In genomic region chr1:99605213-99605612, GRCm38 (mm10) we compare ENCODE assay signal across 29 mouse cellular contexts.
DNase-seq lines count a peak whose midpoint lies in the region; ATAC-seq and TF ChIP-seq lines count a peak whose summit lies in the region.
"Had no signal": no experiment of that assay in that cellular context is flagged by ENCODE, and none has a peak within 500 bp of the region (broad histone marks: within the 10 kb centered on the region; RNA-seq: fewer than 3 reads in every experiment).

No protein-coding gene starts in this region.

- no peak overlapping the region for H3K4me2 ChIP-seq in hindbrain, embryonic 11.5 days (replicated peaks; ENCODE audit: low read depth, low read length)
- H3K4me2 ChIP-seq in hindbrain, postnatal 0 days (ENCODE audit: low read depth, low read length) = no peak overlapping the region
- no peak overlapping the region for H3K4me2 ChIP-seq in forebrain, postnatal 0 days (ENCODE audit: low read depth)
- H3K4me2 ChIP-seq: midbrain, embryonic 12.5 days; neural tube, embryonic 15.5 days had no signal

- ATAC-seq in hindbrain, embryonic 11.5 days (ENCODE audit: low FRiP score) = no peak
- no peak for ATAC-seq in hindbrain, postnatal 0 days
- peak; percentile 43; the same call in 1 of the 2 replicates for ATAC-seq in forebrain, postnatal 0 days
- ATAC-seq: hindbrain, embryonic 16.5 days; intestine, embryonic 16.5 days; Patski had no signal

- TF ChIP-seq CTCF in hindbrain, postnatal 0 days (IDR thresholded peaks at IDR 0.05; ENCODE audit: low read depth) = no peak
- no peak for TF ChIP-seq CTCF in forebrain, postnatal 0 days (IDR thresholded peaks at IDR 0.05; ENCODE audit: low read depth)

- H3K9ac ChIP-seq in hindbrain, embryonic 11.5 days (ENCODE audit: low read depth, low read length) = no peak overlapping the region
- no peak overlapping the region for H3K9ac ChIP-seq in hindbrain, postnatal 0 days (replicated peaks; ENCODE audit: low read length)
- H3K9ac ChIP-seq in forebrain, postnatal 0 days = no peak overlapping the region
- H3K9ac ChIP-seq: liver, embryonic 14.5 days; midbrain, embryonic 12.5 days; neural tube, embryonic 15.5 days had no signal

- H3K4me1 ChIP-seq in hindbrain, embryonic 11.5 days (replicated peaks; ENCODE audit: control insufficient read depth, insufficient read depth, low read length) = no peaks in the 10 kb centered on the region
- H3K4me1 ChIP-seq in hindbrain, postnatal 0 days (ENCODE audit: insufficient read depth, low read length) = no peaks in the 10 kb centered on the region
- H3K4me1 ChIP-seq in forebrain, postnatal 0 days (ENCODE audit: insufficient read depth) = no peaks in the 10 kb centered on the region
- H3K4me1 ChIP-seq: hindbrain, embryonic 10.5 days; midbrain, embryonic 12.5 days; neural tube, embryonic 15.5 days had no signal

- no peak overlapping the region for H3K27ac ChIP-seq in hindbrain, embryonic 11.5 days (ENCODE audit: low read depth, low read length)
- no peak overlapping the region for H3K27ac ChIP-seq in hindbrain, postnatal 0 days
- no peak overlapping the region for H3K27ac ChIP-seq in forebrain, postnatal 0 days (ENCODE audit: low read depth, low read length)
- H3K27ac ChIP-seq: hindbrain, embryonic 10.5 days; liver, embryonic 14.5 days; midbrain, embryonic 12.5 days; neural tube, embryonic 15.5 days had no signal

- H3K4me3 ChIP-seq in hindbrain, embryonic 11.5 days (ENCODE audit: low read depth, low read length) = no peak overlapping the region
- no peak overlapping the region for H3K4me3 ChIP-seq in hindbrain, postnatal 0 days (ENCODE audit: low read length)
- no peak overlapping the region for H3K4me3 ChIP-seq in forebrain, postnatal 0 days (ENCODE audit: low read depth, low read length)
- H3K4me3 ChIP-seq: hindbrain, embryonic 10.5 days; midbrain, embryonic 12.5 days; neural tube, embryonic 15.5 days had no signal

- peak; percentile 13 for DNase-seq in embryo, embryonic 11 days
- DNase-seq in embryo, embryonic 9.5 days (ENCODE audit: extremely low spot score) = no peak
- DNase-seq in hindbrain, embryonic 11.5 days (ENCODE audit: low spot score) = peak; percentile 3
- DNase-seq in hindbrain, postnatal 0 days (ENCODE audit: low spot score) = no peak
- peak; percentile 4 for DNase-seq in forebrain, postnatal 0 days
- DNase-seq in yolk sac, embryonic 10.5 days (ENCODE audit: low spot score) = no peak
- no peak for DNase-seq in kidney, postnatal 36 days
- DNase-seq: adrenal gland, postnatal 10 days; cerebellum, adult 11 months; cerebellum, adult 9-10 months; cerebellum, postnatal 36 days; gastrocnemius, postnatal 10 days; heart, postnatal 14 days; kidney, adult 8-10 months; kidney, postnatal 10 days; layer of hippocampus, adult 9-11 months; liver; lung, adult 2 months; lung, postnatal 10 days; right cerebral cortex, adult 18-20 months; spleen, adult 18-20 months; thymus, postnatal 14 days had no signal

- no peaks in the 10 kb centered on the region for H3K9me3 ChIP-seq in hindbrain, embryonic 11.5 days (ENCODE audit: control insufficient read depth, low read length)
- H3K9me3 ChIP-seq in hindbrain, postnatal 0 days (ENCODE audit: low read length) = no peaks in the 10 kb centered on the region
- no peaks in the 10 kb centered on the region for H3K9me3 ChIP-seq in forebrain, postnatal 0 days (ENCODE audit: low read length)
- H3K9me3 ChIP-seq: hindbrain, embryonic 10.5 days; midbrain, embryonic 12.5 days; neural tube, embryonic 15.5 days had no signal

- H3K27me3 ChIP-seq in hindbrain, embryonic 11.5 days (ENCODE audit: control insufficient read depth, insufficient read depth, low read length) = no peaks in the 10 kb centered on the region
- no peaks in the 10 kb centered on the region for H3K27me3 ChIP-seq in hindbrain, postnatal 0 days (ENCODE audit: insufficient read depth, low read length)
- no peaks in the 10 kb centered on the region for H3K27me3 ChIP-seq in forebrain, postnatal 0 days (ENCODE audit: insufficient read depth, low read length)
- H3K27me3 ChIP-seq: midbrain, embryonic 12.5 days; neural tube, embryonic 15.5 days; Patski had no signal

- no peaks in the 10 kb centered on the region for H3K36me3 ChIP-seq in hindbrain, embryonic 11.5 days (ENCODE audit: control insufficient read depth, insufficient read depth, low read length)
- H3K36me3 ChIP-seq in hindbrain, postnatal 0 days (ENCODE audit: insufficient read depth, low read length) = no peaks in the 10 kb centered on the region
- no peaks in the 10 kb centered on the region for H3K36me3 ChIP-seq in forebrain, postnatal 0 days (ENCODE audit: insufficient read depth)
- H3K36me3 ChIP-seq: hindbrain, embryonic 10.5 days; midbrain, embryonic 12.5 days; neural tube, embryonic 15.5 days had no signal

Comparison
In these comparisons a context has a peak if more than half of its experiments do, and no peak if none do; other contexts are left out.
1. DNase-seq: peak in embryo, embryonic 11 days (single experiment), hindbrain, embryonic 11.5 days (single experiment) and forebrain, postnatal 0 days (single experiment); none in embryo, embryonic 9.5 days (single experiment), hindbrain, postnatal 0 days (single experiment), yolk sac, embryonic 10.5 days (single experiment) and kidney, postnatal 36 days (0 of 2).